Mouse (Mus musculus): ENCODE data around the gene Cpeb3. TPM values are rescaled to one million over a fixed set of nuclear protein-coding genes. Genes with fewer than 3 reads are reported as not detected.
"Not testable (repeated sequence)": the region's sequence is repeated elsewhere in the genome, so short reads cannot be mapped to it uniquely, and the experiment has no call there.

Gene Cpeb3
- total RNA-seq, 2 experiments from 2014 or later: 36.7 to 38.6 TPM

- DNase-seq: no peak
- intact Hi-C loops (cut with DNase I): no loop called here
Measured at GRCm38 (mm10) chr19:37093181-37093580, 115.2 kb downstream of the Cpeb3 start.

GRCm38 (mm10) chr19:37090146-37091061, 118.0 kb downstream of the Cpeb3 start:
- intact Hi-C loops (cut with DNase I): no loop called here
- DNase-seq: no peak

- DNase-seq: no peak
- intact Hi-C loops (cut with DNase I): no loop called here
Measured at GRCm38 (mm10) chr19:37088043-37088748, 120.2 kb downstream of the Cpeb3 start.

GRCm38 (mm10) chr19:37084546-37084945, 123.9 kb downstream of the Cpeb3 start:
- intact Hi-C loops (cut with DNase I): no loop called here
- DNase-seq: no peak

- intact Hi-C loops (cut with DNase I): no loop called here
- no peak for DNase-seq
Measured at GRCm38 (mm10) chr19:37081467-37081866, 126.9 kb downstream of the Cpeb3 start.

- intact Hi-C loops (cut with DNase I): no loop called here
- no peak for DNase-seq
Measured at GRCm38 (mm10) chr19:37079151-37079550, 129.2 kb downstream of the Cpeb3 start.

GRCm38 (mm10) chr19:37078571-37078970, 129.8 kb downstream of the Cpeb3 start:
- intact Hi-C loops (cut with DNase I): no loop called here

GRCm38 (mm10) chr19:37078064-37078463, 130.3 kb downstream of the Cpeb3 start:
- intact Hi-C loops (cut with DNase I): no loop called here
- no peak for DNase-seq

More at GRCm38 (mm10) chr19:37078571-37078970, 129.8 kb downstream of the Cpeb3 start:
- DNase-seq: no peak

GRCm38 (mm10) chr19:37077258-37077657, 131.1 kb downstream of the Cpeb3 start:
- intact Hi-C loops (cut with DNase I): not testable (repeated sequence)

GRCm38 (mm10) chr19:37076646-37077045, 131.8 kb downstream of the Cpeb3 start:
- DNase-seq: no peak
- intact Hi-C loops (cut with DNase I): no loop called here

More at GRCm38 (mm10) chr19:37077258-37077657, 131.1 kb downstream of the Cpeb3 start:
- not testable (repeated sequence) for DNase-seq

GRCm38 (mm10) chr19:37076116-37076515, 132.3 kb downstream of the Cpeb3 start:
- intact Hi-C loops (cut with DNase I): no loop called here
- DNase-seq: no peak

GRCm38 (mm10) chr19:37075690-37076089, 132.7 kb downstream of the Cpeb3 start:
- intact Hi-C loops (cut with DNase I): no loop called here
- DNase-seq: no peak

GRCm38 (mm10) chr19:37074726-37075125, 133.7 kb downstream of the Cpeb3 start:
- intact Hi-C loops (cut with DNase I): no loop called here
- no peak for DNase-seq

- no peak for DNase-seq
- intact Hi-C loops (cut with DNase I): no loop called here
Measured at GRCm38 (mm10) chr19:37074276-37074675, 134.1 kb downstream of the Cpeb3 start.

- no peak for DNase-seq
- intact Hi-C loops (cut with DNase I): no loop called here
Measured at GRCm38 (mm10) chr19:37072871-37073629, 135.4 kb downstream of the Cpeb3 start.

GRCm38 (mm10) chr19:37069243-37069642, 139.2 kb downstream of the Cpeb3 start:
- intact Hi-C loops (cut with DNase I): no loop called here
- no peak for DNase-seq

- intact Hi-C loops (cut with DNase I): no loop called here
- no peak for DNase-seq
Measured at GRCm38 (mm10) chr19:37060078-37060477, 148.3 kb downstream of the Cpeb3 start.

GRCm38 (mm10) chr19:37059623-37060022, 148.8 kb downstream of the Cpeb3 start:
- DNase-seq: no peak
- intact Hi-C loops (cut with DNase I): no loop called here

GRCm38 (mm10) chr19:37057161-37057905, 151.1 kb downstream of the Cpeb3 start:
- intact Hi-C loops (cut with DNase I): no loop called here

GRCm38 (mm10) chr19:37055976-37056556, 152.3 kb downstream of the Cpeb3 start:
- no peak for DNase-seq
- intact Hi-C loops (cut with DNase I): no loop called here

More at GRCm38 (mm10) chr19:37057161-37057905, 151.1 kb downstream of the Cpeb3 start:
- no peak for DNase-seq
